Mouse (Mus musculus): ENCODE measurements around the gene Manea. TPM values are rescaled to one million over a fixed set of nuclear protein-coding genes. Genes with fewer than 3 reads are reported as not detected.
"Not testable (repeated sequence)": the region's sequence is repeated elsewhere in the genome, so short reads cannot be mapped to it uniquely, and the experiment has no call there.

Gene Manea
- polyA plus RNA-seq, 1 experiment: 4.8 TPM

- no peak overlapping the region for H3ac ChIP-seq (ENCODE audit: control insufficient read depth, insufficient read length)
- H3K27me3 ChIP-seq (ENCODE audit: control insufficient read depth, insufficient read depth, insufficient read length): no peaks in the 10 kb centered on the region
- no peak overlapping the region for H3K4me3 ChIP-seq
- TF ChIP-seq TCF3 (IDR thresholded peaks at IDR 0.05; ENCODE audit: insufficient read length, low read depth) (no peak), E2F4 (IDR thresholded peaks at IDR 0.05; ENCODE audit: insufficient read depth) (no peak), MAX (IDR thresholded peaks at IDR 0.05; ENCODE audit: low read depth) (no peak), TCF12 (IDR thresholded peaks at IDR 0.05; ENCODE audit: insufficient read depth, poor library complexity, severe bottlenecking) (no peak), MYOG (IDR thresholded peaks at IDR 0.05; ENCODE audit: control insufficient read depth in 1 of 3, insufficient read depth in 1 of 3, insufficient read length in 2 of 3, low read depth in 2 of 3) (no peak), SRF (IDR thresholded peaks at IDR 0.05; ENCODE audit: control insufficient read depth, insufficient read length, low read depth) (no peak), USF1 (IDR thresholded peaks at IDR 0.05; ENCODE audit: low read depth) (no peak), MYOD1 (IDR thresholded peaks at IDR 0.05; ENCODE audit: control insufficient read depth in 1 of 3, insufficient read length in 2 of 3, low read depth in 2 of 3) (no peak), POLR2AphosphoS2 (IDR thresholded peaks at IDR 0.05; ENCODE audit: insufficient read length, low read depth) (no peak), CEBPB (IDR thresholded peaks at IDR 0.05; ENCODE audit: insufficient read depth, poor library complexity, severe bottlenecking) (no peak), REST (IDR thresholded peaks at IDR 0.05; ENCODE audit: insufficient read depth, insufficient read length) (no peak), POLR2A (IDR thresholded peaks at IDR 0.05; ENCODE audit: insufficient read length, low read depth) (no peak)
- peaks cover 5% of the 10 kb centered on the region for H3K79me2 ChIP-seq (ENCODE audit: control insufficient read depth, insufficient read depth)
- no peak overlapping the region for H3K4me2 ChIP-seq (ENCODE audit: low read depth)
- H3K36me3 ChIP-seq (ENCODE audit: control insufficient read depth, insufficient read depth): no peaks in the 10 kb centered on the region
These were observed 10.1 kb downstream of the Manea start for GRCm38 (mm10) chr4:26336563-26336962.

- not testable (repeated sequence) for H3ac ChIP-seq (ENCODE audit: control insufficient read depth, insufficient read length); H3K4me2 ChIP-seq (ENCODE audit: low read depth); H3K27me3 ChIP-seq (ENCODE audit: control insufficient read depth, insufficient read depth, insufficient read length); H3K4me3 ChIP-seq; H3K79me2 ChIP-seq (ENCODE audit: control insufficient read depth, insufficient read depth); H3K36me3 ChIP-seq (ENCODE audit: control insufficient read depth, insufficient read depth)
These were observed 42.0 kb downstream of the Manea start for GRCm38 (mm10) chr4:26304731-26305130.

GRCm38 (mm10) chr4:26277112-26277716, 69.5 kb downstream of the Manea start:
- no peaks in the 10 kb centered on the region for H3K27me3 ChIP-seq (ENCODE audit: control insufficient read depth, insufficient read depth, insufficient read length)
- no peak overlapping the region for H3K4me3 ChIP-seq
- H3ac ChIP-seq (ENCODE audit: control insufficient read depth, insufficient read length): no peak overlapping the region
- TF ChIP-seq TCF3 (IDR thresholded peaks at IDR 0.05; ENCODE audit: insufficient read length, low read depth): no peak
- no peak for TF ChIP-seq CEBPB (IDR thresholded peaks at IDR 0.05; ENCODE audit: insufficient read depth, poor library complexity, severe bottlenecking)
- no peak for TF ChIP-seq USF1 (IDR thresholded peaks at IDR 0.05; ENCODE audit: low read depth)
- TF ChIP-seq REST (IDR thresholded peaks at IDR 0.05; ENCODE audit: insufficient read depth, insufficient read length): no peak
- TF ChIP-seq MYOG (IDR thresholded peaks at IDR 0.05; ENCODE audit: control insufficient read depth in 1 of 3, insufficient read depth in 1 of 3, insufficient read length in 2 of 3, low read depth in 2 of 3): no peak
- TF ChIP-seq SRF (IDR thresholded peaks at IDR 0.05; ENCODE audit: control insufficient read depth, insufficient read length, low read depth): no peak
- no peak overlapping the region for H3K4me2 ChIP-seq (ENCODE audit: low read depth)
- no peaks in the 10 kb centered on the region for H3K79me2 ChIP-seq (ENCODE audit: control insufficient read depth, insufficient read depth)
- no peaks in the 10 kb centered on the region for H3K36me3 ChIP-seq (ENCODE audit: control insufficient read depth, insufficient read depth)

GRCm38 (mm10) chr4:26276264-26276663, 70.4 kb downstream of the Manea start:
- Histone ChIP-seq H3K4me3 (no peak overlapping the region), H3K4me2 (ENCODE audit: low read depth) (no peak overlapping the region), H3ac (ENCODE audit: control insufficient read depth, insufficient read length) (no peak overlapping the region), H3K36me3 (ENCODE audit: control insufficient read depth, insufficient read depth) (no peaks in the 10 kb centered on the region), H3K79me2 (ENCODE audit: control insufficient read depth, insufficient read depth) (no peaks in the 10 kb centered on the region), H3K27me3 (ENCODE audit: control insufficient read depth, insufficient read depth, insufficient read length) (no peaks in the 10 kb centered on the region)
- no peak for TF ChIP-seq TCF12 (IDR thresholded peaks at IDR 0.05; ENCODE audit: insufficient read depth, poor library complexity, severe bottlenecking)

- Histone ChIP-seq H3ac (ENCODE audit: control insufficient read depth, insufficient read length) (no peak overlapping the region), H3K36me3 (ENCODE audit: control insufficient read depth, insufficient read depth) (no peaks in the 10 kb centered on the region), H3K4me2 (ENCODE audit: low read depth) (no peak overlapping the region), H3K4me3 (no peak overlapping the region), H3K27me3 (ENCODE audit: control insufficient read depth, insufficient read depth, insufficient read length) (no peaks in the 10 kb centered on the region), H3K79me2 (ENCODE audit: control insufficient read depth, insufficient read depth) (no peaks in the 10 kb centered on the region)
- TF ChIP-seq E2F4 (IDR thresholded peaks at IDR 0.05; ENCODE audit: insufficient read depth) (no peak), POLR2AphosphoS2 (IDR thresholded peaks at IDR 0.05; ENCODE audit: insufficient read length, low read depth) (no peak), SRF (IDR thresholded peaks at IDR 0.05; ENCODE audit: control insufficient read depth, insufficient read length, low read depth) (no peak)
These were observed 70.9 kb downstream of the Manea start for GRCm38 (mm10) chr4:26275769-26276168.

All from myocyte (in vitro differentiated cells).